Mouse (Mus musculus) hindbrain, embryonic 16.5 days (tissue): ENCODE data around the gene Dlk2. TPM values are rescaled to one million over a fixed set of nuclear protein-coding genes. Genes with fewer than 3 reads are reported as not detected.

Experiments used
- ATAC-seq: fragments of 200-750 bp; cut with Nextera tagmentation; 2 replicates; pipeline ENCODE4 v1.8.0; 2017; ENCODE audit warnings: moderate TSS enrichment, moderate library complexity
- H3K27ac ChIP-seq: fragments of 300-500 bp; sonication (generic); 2 replicates; pipeline ENCODE4 v1.5.1; 2014; ENCODE audit warnings: low read depth, mild to moderate bottlenecking, control low read depth, low read length, moderate library complexity
- H3K27me3 ChIP-seq: fragments of 300-500 bp; sonication (generic); replicated peaks from 2 replicates; pipeline ENCODE4 v1.6.1; 2014; ENCODE audit warnings: low read length; ENCODE audit not compliant: control insufficient read depth, insufficient read depth
- H3K36me3 ChIP-seq: fragments of 300-500 bp; sonication (generic); 2 replicates; pipeline ENCODE4 v1.6.1; 2014; ENCODE audit warnings: mild to moderate bottlenecking, low read length, moderate library complexity, mixed read lengths; ENCODE audit not compliant: control insufficient read depth, insufficient read depth
- H3K4me1 ChIP-seq: fragments of 300-500 bp; sonication (generic); 2 replicates; pipeline ENCODE4 v1.6.1; 2014; ENCODE audit warnings: low read depth, low read length; ENCODE audit not compliant: control insufficient read depth, insufficient read depth
- H3K4me2 ChIP-seq: fragments of 300-500 bp; sonication (generic); 2 replicates; pipeline ENCODE4 v1.6.1; 2014; ENCODE audit warnings: mild to moderate bottlenecking, low read length, control low read depth, moderate library complexity
- H3K4me3 ChIP-seq: fragments of 300-500 bp; sonication (generic); 2 replicates; pipeline ENCODE4 v1.5.1; 2014; ENCODE audit warnings: mild to moderate bottlenecking, low read length, control low read depth, moderate library complexity
- H3K9ac ChIP-seq: fragments of 300-500 bp; sonication (generic); 2 replicates; pipeline ENCODE4 v1.6.1; 2014; ENCODE audit warnings: low read depth, mild to moderate bottlenecking, control low read depth, low read length, moderate library complexity
- H3K9me3 ChIP-seq: fragments of 300-500 bp; sonication (generic); 2 replicates; pipeline ENCODE4 v1.6.1; 2014; ENCODE audit warnings: mild to moderate bottlenecking, low read length, moderate library complexity; ENCODE audit not compliant: control insufficient read depth
- WGBS: fragments of 180-500 bp; shearing (Covaris S2); extraction: QIAGEN DNeasy Blood & Tissue Kit; methylation state at CpG from one replicate; pipeline ENCODE4 v1.1.7; 2014; 5-methylcytosine and 5-hydroxymethylcytosine counted together
- polyA plus RNA-seq: library from polyadenylated mRNA; unstranded; fragments of >200 nt; fragmentation: Nextera tagmentation; extraction: Ambion mirVana; gene quantifications from 2 replicates; pipeline ENCODE4 v1.2.1, GENCODE M21; 2015

Gene Dlk2
- polyA plus RNA-seq, 1 experiment from 2014 or later = 26.8 TPM

GRCm38 (mm10) chr17:46282483-46283123 lies 14.6 kb upstream of the Dlk2 start, which contains the start of gene Tjap1:
TSS of gene Tjap1 (minus strand) at chr17:46283026.
- Histone ChIP-seq H3K9me3 (no peaks in the 10 kb centered on the region), H3K36me3 (peaks cover 2% of the 10 kb centered on the region; the same call in 1 of the 2 replicates), H3K4me2 (peak within 1 kb of the TSS; percentile 96), H3K4me1 (peaks cover 15% of the 10 kb centered on the region), H3K4me3 (peak within 1 kb of the TSS; percentile 60), H3K9ac (peak within 1 kb of the TSS; percentile 67), H3K27ac (peak within 1 kb of the TSS; percentile 56), H3K27me3 (no peaks in the 10 kb centered on the region; the same call in 1 of the 2 replicates)
- ATAC-seq = peak; percentile 98
- under 1% methylated on average over 37 of the region's 37 CpGs for WGBS

- Histone ChIP-seq H3K27ac (no peak overlapping the region; the same call in 1 of the 2 replicates), H3K4me2 (peak overlapping the region; percentile 96), H3K9me3 (no peaks in the 10 kb centered on the region), H3K27me3 (no peaks in the 10 kb centered on the region; the same call in 1 of the 2 replicates), H3K4me1 (peaks cover 15% of the 10 kb centered on the region), H3K36me3 (peaks cover 2% of the 10 kb centered on the region; the same call in 1 of the 2 replicates), H3K4me3 (peak overlapping the region; percentile 60), H3K9ac (peak overlapping the region; percentile 67)
- ATAC-seq = no peak; the same call in 1 of the 2 replicates
- 22% methylated on average over 9 of the region's 9 CpGs for WGBS
These were observed 14.1 kb upstream of the Dlk2 start for GRCm38 (mm10) chr17:46283140-46283539.

- no peak for ATAC-seq
- H3K4me3 ChIP-seq = no peak overlapping the region
- WGBS = 86% methylated on average over 8 of the region's 8 CpGs
- H3K4me2 ChIP-seq = no peak overlapping the region
- no peak overlapping the region for H3K9ac ChIP-seq
- H3K27me3 ChIP-seq = no peaks in the 10 kb centered on the region; the same call in 1 of the 2 replicates
- no peaks in the 10 kb centered on the region for H3K9me3 ChIP-seq
- no peak overlapping the region for H3K27ac ChIP-seq
- peaks cover 2% of the 10 kb centered on the region; the same call in 1 of the 2 replicates for H3K36me3 ChIP-seq
- H3K4me1 ChIP-seq = peaks cover 15% of the 10 kb centered on the region
These were observed 13.3 kb upstream of the Dlk2 start for GRCm38 (mm10) chr17:46283911-46284310.

GRCm38 (mm10) chr17:46284653-46285052 lies 12.6 kb upstream of the Dlk2 start:
- H3K27ac ChIP-seq = no peak overlapping the region
- WGBS = 38% methylated on average over 7 of the region's 7 CpGs
- no peak for ATAC-seq
- H3K4me3 ChIP-seq = no peak overlapping the region
- no peaks in the 10 kb centered on the region; the same call in 1 of the 2 replicates for H3K27me3 ChIP-seq
- H3K4me2 ChIP-seq = no peak overlapping the region
- no peak overlapping the region for H3K9ac ChIP-seq
- no peaks in the 10 kb centered on the region for H3K36me3 ChIP-seq
- no peaks in the 10 kb centered on the region for H3K9me3 ChIP-seq
- H3K4me1 ChIP-seq = peaks cover 15% of the 10 kb centered on the region

GRCm38 (mm10) chr17:46285407-46285806 lies 11.8 kb upstream of the Dlk2 start:
- WGBS = 74% methylated on average over 6 of the region's 6 CpGs
- no peak for ATAC-seq
- no peaks in the 10 kb centered on the region for H3K9me3 ChIP-seq

GRCm38 (mm10) chr17:46287678-46288095 lies 9.5 kb upstream of the Dlk2 start:
- ATAC-seq = no peak; the same call in 1 of the 2 replicates
- H3K4me2 ChIP-seq = no peak overlapping the region
- H3K36me3 ChIP-seq = no peaks in the 10 kb centered on the region
- H3K27me3 ChIP-seq = no peaks in the 10 kb centered on the region; the same call in 1 of the 2 replicates
- 59% methylated on average over 11 of the region's 11 CpGs for WGBS
- H3K27ac ChIP-seq = no peak overlapping the region
- no peak overlapping the region for H3K4me3 ChIP-seq
- peaks cover 3% of the 10 kb centered on the region for H3K4me1 ChIP-seq
- peak overlapping the region; percentile 9; the same call in 1 of the 2 replicates for H3K9ac ChIP-seq
- no peaks in the 10 kb centered on the region for H3K9me3 ChIP-seq

More at GRCm38 (mm10) chr17:46285407-46285806, 11.8 kb upstream of the Dlk2 start:
- Histone ChIP-seq H3K36me3 (no peaks in the 10 kb centered on the region), H3K4me2 (no peak overlapping the region), H3K4me1 (peaks cover 15% of the 10 kb centered on the region), H3K27ac (no peak overlapping the region), H3K9ac (no peak overlapping the region), H3K27me3 (no peaks in the 10 kb centered on the region; the same call in 1 of the 2 replicates), H3K4me3 (no peak overlapping the region)

- Histone ChIP-seq H3K4me1 (peaks cover 7% of the 10 kb centered on the region), H3K36me3 (peaks cover 1% of the 10 kb centered on the region; the same call in 1 of the 2 replicates), H3K9me3 (no peaks in the 10 kb centered on the region), H3K27ac (no peak overlapping the region), H3K9ac (peak overlapping the region; percentile 93), H3K27me3 (peaks cover 16% of the 10 kb centered on the region), H3K4me3 (peak overlapping the region; percentile 87), H3K4me2 (peak overlapping the region; percentile 92)
- WGBS = 47% methylated on average over 6 of the region's 6 CpGs
- ATAC-seq = no peak
These were observed 620 bp upstream of the Dlk2 start for GRCm38 (mm10) chr17:46296601-46297000.

GRCm38 (mm10) chr17:46297028-46297363 lies 225 bp upstream of the Dlk2 start:
- H3K27me3 ChIP-seq = peaks cover 16% of the 10 kb centered on the region

GRCm38 (mm10) chr17:46298220-46298913 lies 1.1 kb downstream of the Dlk2 start:
- peak overlapping the region; percentile 92 for H3K4me2 ChIP-seq
- peaks cover 15% of the 10 kb centered on the region for H3K27me3 ChIP-seq
- H3K27ac ChIP-seq = peak overlapping the region; percentile 88
- under 1% methylated on average over 48 of the region's 48 CpGs for WGBS
- peaks cover 7% of the 10 kb centered on the region for H3K4me1 ChIP-seq
- peak; percentile 69 for ATAC-seq
- H3K9ac ChIP-seq = peak overlapping the region; percentile 93
- peaks cover 11% of the 10 kb centered on the region for H3K36me3 ChIP-seq
- H3K4me3 ChIP-seq = peak overlapping the region; percentile 87
- no peaks in the 10 kb centered on the region for H3K9me3 ChIP-seq

More at GRCm38 (mm10) chr17:46297028-46297363, 225 bp upstream of the Dlk2 start:
- Histone ChIP-seq H3K9ac (peak overlapping the region; percentile 93), H3K4me2 (peak overlapping the region; percentile 92), H3K9me3 (no peaks in the 10 kb centered on the region), H3K27ac (peak overlapping the region; percentile 88), H3K4me1 (peaks cover 7% of the 10 kb centered on the region), H3K4me3 (peak overlapping the region; percentile 87), H3K36me3 (peaks cover 2% of the 10 kb centered on the region; the same call in 1 of the 2 replicates)
- ATAC-seq = no peak
- WGBS = 7% methylated on average over 6 of the region's 6 CpGs
